Mouse (Mus musculus) thymus, postnatal 25 days (tissue): ENCODE measurements around the gene Cdc42bpb.

Source experiments
- DNase-seq: peaks from one replicate; pipeline ENCODE4 v3.0.0; 2022

The Cdc42bpb gene

GRCm38 (mm10) chr12:111333020-111333605 is 44.4 kb downstream of the Cdc42bpb start:
- DNase-seq, result no peak

- no peak for DNase-seq
These were observed 45.1 kb downstream of the Cdc42bpb start for GRCm38 (mm10) chr12:111332443-111332842.

- no peak for DNase-seq
These were observed 45.9 kb downstream of the Cdc42bpb start for GRCm38 (mm10) chr12:111331573-111331972.

DNA sequence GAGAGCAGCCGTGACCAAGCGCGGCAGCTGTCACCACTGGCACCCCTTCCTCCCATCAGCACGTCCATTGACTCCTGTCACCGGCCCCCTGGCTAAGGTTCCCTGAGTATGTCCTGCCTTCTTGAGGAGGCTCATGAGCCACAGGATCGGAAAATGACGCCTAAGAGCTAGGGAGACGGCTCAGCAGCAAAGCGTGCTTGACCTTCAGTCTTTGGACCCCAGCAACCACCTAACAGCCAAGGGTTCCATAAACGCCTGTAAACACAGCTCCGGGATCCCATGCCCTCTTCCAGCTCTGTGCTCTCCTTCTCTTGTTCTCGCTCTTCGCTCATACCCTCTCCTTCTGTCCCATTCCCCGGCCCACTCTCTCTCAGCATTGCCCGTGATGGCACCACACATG is 48.2 kb downstream of the Cdc42bpb start:
- DNase-seq, result no peak

- no peak for DNase-seq
These were observed 49.2 kb downstream of the Cdc42bpb start for GRCm38 (mm10) chr12:111328360-111328759.

GRCm38 (mm10) chr12:111325744-111326424 is 51.6 kb downstream of the Cdc42bpb start:
- DNase-seq, result no peak

DNA sequence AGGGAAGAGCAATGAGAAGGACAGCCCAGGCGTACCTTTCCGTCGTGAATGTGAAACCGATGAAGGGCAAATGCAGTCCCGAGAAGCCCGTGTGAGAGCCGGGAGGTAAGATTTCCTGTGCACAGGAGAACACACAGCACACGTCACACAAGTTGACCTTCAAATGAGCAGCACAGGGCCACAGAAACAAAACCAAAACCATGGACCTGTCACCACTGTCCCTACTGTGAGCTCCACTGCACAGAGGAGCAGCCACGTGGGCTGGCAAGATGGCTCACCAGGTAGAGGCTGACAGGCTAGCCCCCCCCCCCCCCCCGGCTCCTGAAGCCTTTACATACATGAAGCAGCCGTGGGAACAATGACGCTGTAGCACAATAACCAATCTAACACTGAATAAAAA is 52.6 kb downstream of the Cdc42bpb start:
- no peak for DNase-seq

- no peak for DNase-seq
These were observed 53.0 kb downstream of the Cdc42bpb start for GRCm38 (mm10) chr12:111324536-111324935.

- DNase-seq, result no peak
These were observed 54.1 kb downstream of the Cdc42bpb start for GRCm38 (mm10) chr12:111323423-111323822.

DNA sequence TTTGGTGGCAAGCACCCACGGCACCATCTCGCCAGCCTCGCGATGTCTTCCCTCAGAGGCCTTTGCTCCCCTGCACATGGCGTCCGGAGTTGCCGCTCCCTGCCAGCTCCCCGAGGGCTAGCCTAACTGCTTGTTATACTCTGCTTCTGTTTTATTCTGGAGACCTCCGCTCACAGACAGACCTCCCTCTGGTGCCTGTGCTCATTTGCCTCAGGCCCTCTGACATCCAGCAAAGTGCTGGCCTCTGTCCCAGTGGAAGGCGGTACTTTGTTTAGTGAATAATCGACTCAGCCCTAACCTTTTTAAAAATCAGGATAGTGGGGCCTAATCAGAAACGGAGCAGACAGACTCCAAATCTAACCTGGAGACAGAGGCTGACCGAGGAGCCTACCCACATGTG is 55.7 kb downstream of the Cdc42bpb start:
- no peak for DNase-seq

- no peak for DNase-seq
These were observed 57.0 kb downstream of the Cdc42bpb start for GRCm38 (mm10) chr12:111320549-111320948.

DNA sequence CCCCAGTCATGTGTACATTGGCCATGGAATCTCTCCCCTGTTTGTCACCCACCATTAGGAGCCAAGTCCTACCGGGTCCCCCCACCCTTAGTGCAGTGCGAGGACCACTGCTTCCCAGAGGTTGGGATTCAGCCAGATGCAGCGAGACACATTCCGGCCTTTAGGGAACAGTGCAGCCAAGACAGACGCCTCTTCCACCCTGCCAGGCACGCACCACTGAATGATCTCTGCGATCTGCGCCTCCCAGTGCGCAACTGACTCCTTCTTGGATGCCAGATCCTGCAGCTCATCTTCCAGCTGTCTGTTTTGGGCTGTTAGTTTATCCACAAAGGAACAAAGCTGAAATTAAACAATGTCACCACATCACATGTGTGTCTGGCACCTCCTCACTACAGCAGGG is 59.8 kb downstream of the Cdc42bpb start:
- no peak for DNase-seq

- no peak for DNase-seq
These were observed 63.2 kb downstream of the Cdc42bpb start for GRCm38 (mm10) chr12:111314273-111314672.

- DNase-seq, result no peak
These were observed 65.7 kb downstream of the Cdc42bpb start for GRCm38 (mm10) chr12:111311775-111312174.

GRCm38 (mm10) chr12:111309931-111310330 is 67.6 kb downstream of the Cdc42bpb start:
- DNase-seq, result no peak

GRCm38 (mm10) chr12:111309256-111309655 is 68.3 kb downstream of the Cdc42bpb start:
- DNase-seq, result no peak

GRCm38 (mm10) chr12:111306821-111307220 is 70.7 kb downstream of the Cdc42bpb start:
- no peak for DNase-seq

- no peak for DNase-seq
These were observed 73.7 kb downstream of the Cdc42bpb start for GRCm38 (mm10) chr12:111303702-111304337.

GRCm38 (mm10) chr12:111302018-111302345 is 75.5 kb downstream of the Cdc42bpb start:
- DNase-seq, result no peak

- no peak for DNase-seq
These were observed 76.0 kb downstream of the Cdc42bpb start for GRCm38 (mm10) chr12:111301322-111302017.

GRCm38 (mm10) chr12:111293025-111293424 is 84.5 kb downstream of the Cdc42bpb start:
- no peak for DNase-seq

- no peak for DNase-seq
These were observed 93.0 kb downstream of the Cdc42bpb start for GRCm38 (mm10) chr12:111284532-111284931.

DNA sequence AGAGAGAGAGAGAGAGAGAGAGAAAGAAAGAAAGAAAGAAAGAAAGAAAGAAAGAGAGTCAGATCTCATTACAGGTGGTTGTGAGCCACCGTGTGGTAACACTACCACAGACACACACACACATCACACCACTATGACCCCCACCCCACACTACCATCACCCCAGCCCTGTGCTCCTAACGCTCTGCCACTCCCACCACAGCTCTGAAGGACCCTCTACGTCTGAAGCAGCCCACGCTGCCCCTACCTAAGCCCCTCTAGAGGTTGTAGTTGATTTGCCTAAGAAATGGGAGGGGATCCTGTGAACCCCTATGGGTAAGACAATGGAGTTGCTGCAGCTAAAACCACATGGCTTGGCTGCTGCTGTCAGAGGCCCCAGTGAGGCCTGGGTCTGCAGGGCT is 93.9 kb downstream of the Cdc42bpb start:
- DNase-seq, result no peak

GRCm38 (mm10) chr12:111276371-111276770 is 101.1 kb downstream of the Cdc42bpb start:
- no peak for DNase-seq
